Mouse (Mus musculus) limb, embryonic 13.5 days (tissue): ENCODE results near the gene Klrb1a. TPM values are rescaled to one million over a fixed set of nuclear protein-coding genes. Genes with fewer than 3 reads are reported as not detected.
"Not testable (repeated sequence)": the region's sequence is repeated elsewhere in the genome, so short reads cannot be mapped to it uniquely, and the experiment has no call there.

Experiments
- ATAC-seq: fragments of 200-750 bp; cut with Nextera tagmentation; 2 replicates; pipeline ENCODE4 v1.8.0; 2017; ENCODE audit warnings: low read depth, moderate number of reproducible peaks, moderate TSS enrichment; ENCODE audit not compliant: low FRiP score
- H3K27ac ChIP-seq: fragments of 300-500 bp; sonication (generic); 2 replicates; pipeline ENCODE4 v1.5.1; 2015; ENCODE audit warnings: inconsistent platforms, mild to moderate bottlenecking, moderate library complexity
- H3K27me3 ChIP-seq: fragments of 300-500 bp; sonication (generic); 2 replicates; pipeline ENCODE4 v1.6.1; 2015; ENCODE audit warnings: mild to moderate bottlenecking, inconsistent platforms
- H3K36me3 ChIP-seq: fragments of 300-500 bp; sonication (generic); 2 replicates; pipeline ENCODE4 v1.6.1; 2015; ENCODE audit warnings: inconsistent platforms, mild to moderate bottlenecking, moderate library complexity
- H3K4me1 ChIP-seq: fragments of 300-500 bp; sonication (generic); 2 replicates; pipeline ENCODE4 v1.6.1; 2015; ENCODE audit warnings: inconsistent platforms
- H3K4me2 ChIP-seq: fragments of 300-500 bp; sonication (generic); replicated peaks from 2 replicates; pipeline ENCODE4 v1.6.1; 2015; ENCODE audit warnings: inconsistent platforms, mild to moderate bottlenecking, moderate library complexity
- H3K4me3 ChIP-seq: fragments of 300-500 bp; sonication (generic); 2 replicates; pipeline ENCODE4 v1.5.1; 2015; ENCODE audit warnings: moderate library complexity, mild to moderate bottlenecking, inconsistent platforms
- H3K9ac ChIP-seq: fragments of 300-500 bp; sonication (generic); 2 replicates; pipeline ENCODE4 v1.6.1; 2015; ENCODE audit warnings: mild to moderate bottlenecking, inconsistent platforms
- H3K9me3 ChIP-seq: fragments of 300-500 bp; sonication (generic); 2 replicates; pipeline ENCODE4 v1.6.1; 2016; ENCODE audit warnings: inconsistent platforms
- WGBS: fragments of 180-500 bp; shearing (Covaris S2); methylation state at CpG from one replicate; pipeline ENCODE4 v1.1.7; 2015; 5-methylcytosine and 5-hydroxymethylcytosine counted together
- polyA plus RNA-seq: library from polyadenylated mRNA; unstranded; fragments of >200 nt; fragmentation: Nextera tagmentation; extraction: Ambion mirVana; gene quantifications from 2 replicates; pipeline ENCODE4 v1.2.1, GENCODE M21; 2015

The Klrb1a gene
- not detected in 2 replicates for polyA plus RNA-seq

GRCm38 (mm10) chr6:128623433-128623832, at the start of gene Klrb1a:
Gene Klrb1a, minus strand, starts transcription at chr6:128623533.
- not testable (repeated sequence) for H3K27me3 ChIP-seq, H3K9ac ChIP-seq, H3K27ac ChIP-seq, ATAC-seq, H3K4me1 ChIP-seq, H3K9me3 ChIP-seq, H3K4me3 ChIP-seq, H3K36me3 ChIP-seq, H3K4me2 ChIP-seq
- 78% methylated on average over 5 of the region's 5 CpGs for WGBS

- WGBS, result 43% methylated on average over 4 of the region's 4 CpGs
- no peaks in the 10 kb centered on the region for H3K36me3 ChIP-seq
- H3K9ac ChIP-seq, result no peak overlapping the region
- no peaks in the 10 kb centered on the region for H3K4me1 ChIP-seq
- H3K4me2 ChIP-seq, result no peak overlapping the region
- ATAC-seq, result no peak
- no peak overlapping the region for H3K4me3 ChIP-seq
- H3K27me3 ChIP-seq, result no peaks in the 10 kb centered on the region
- H3K9me3 ChIP-seq, result peaks cover 3% of the 10 kb centered on the region; the same call in 1 of the 2 replicates
- no peak overlapping the region for H3K27ac ChIP-seq
These were observed 46.6 kb upstream of the Klrb1a start for GRCm38 (mm10) chr6:128669936-128670335.

GRCm38 (mm10) chr6:128662206-128662605, 38.9 kb upstream of the Klrb1a start, which contains the start of gene Clec2h:
Gene Clec2h, plus strand, starts transcription at chr6:128662385.
- H3K36me3 ChIP-seq, result no peaks in the 10 kb centered on the region
- no peak within 1 kb of the TSS for H3K27ac ChIP-seq
- no peak within 1 kb of the TSS for H3K9ac ChIP-seq
- no peaks in the 10 kb centered on the region for H3K4me1 ChIP-seq
- no peaks in the 10 kb centered on the region for H3K27me3 ChIP-seq
- H3K4me2 ChIP-seq, result no peak within 1 kb of the TSS
- no peaks in the 10 kb centered on the region for H3K9me3 ChIP-seq
- 8% methylated on average over 1 of the region's 1 CpGs for WGBS
- no peak for ATAC-seq
- H3K4me3 ChIP-seq, result no peak within 1 kb of the TSS

- Histone ChIP-seq H3K4me2 (no peak overlapping the region), H3K4me3 (no peak overlapping the region), H3K9me3 (no peaks in the 10 kb centered on the region), H3K36me3 (no peaks in the 10 kb centered on the region), H3K9ac (no peak overlapping the region), H3K27me3 (no peaks in the 10 kb centered on the region), H3K27ac (no peak overlapping the region), H3K4me1 (no peaks in the 10 kb centered on the region)
- 93% methylated on average over 1 of the region's 1 CpGs for WGBS
- no peak for ATAC-seq
These were observed 37.9 kb upstream of the Klrb1a start for GRCm38 (mm10) chr6:128661249-128661648.

GRCm38 (mm10) chr6:128652938-128653337, 29.6 kb upstream of the Klrb1a start:
- Histone ChIP-seq H3K27ac (no peak overlapping the region), H3K4me2 (no peak overlapping the region), H3K9ac (no peak overlapping the region), H3K36me3 (no peaks in the 10 kb centered on the region), H3K4me1 (no peaks in the 10 kb centered on the region), H3K9me3 (no peaks in the 10 kb centered on the region), H3K4me3 (no peak overlapping the region), H3K27me3 (no peaks in the 10 kb centered on the region)
- 88% methylated on average over 1 of the region's 1 CpGs for WGBS
- no peak for ATAC-seq

- not testable (repeated sequence) for H3K36me3 ChIP-seq, H3K4me1 ChIP-seq, ATAC-seq, H3K27ac ChIP-seq, H3K9ac ChIP-seq, H3K9me3 ChIP-seq, H3K27me3 ChIP-seq, H3K4me2 ChIP-seq, H3K4me3 ChIP-seq
- WGBS, result 89% methylated on average over 7 of the region's 7 CpGs
These were observed 27.5 kb upstream of the Klrb1a start for GRCm38 (mm10) chr6:128650827-128651226.

GRCm38 (mm10) chr6:128650187-128650586, 26.9 kb upstream of the Klrb1a start:
- no peak for ATAC-seq
- H3K9me3 ChIP-seq, result no peaks in the 10 kb centered on the region
- H3K4me3 ChIP-seq, result no peak overlapping the region
- no peaks in the 10 kb centered on the region for H3K27me3 ChIP-seq
- no peak overlapping the region for H3K4me2 ChIP-seq
- WGBS, result 95% methylated on average over 1 of the region's 1 CpGs
- H3K9ac ChIP-seq, result no peak overlapping the region
- no peaks in the 10 kb centered on the region for H3K4me1 ChIP-seq
- no peaks in the 10 kb centered on the region for H3K36me3 ChIP-seq
- H3K27ac ChIP-seq, result no peak overlapping the region

GRCm38 (mm10) chr6:128649681-128650080, 26.3 kb upstream of the Klrb1a start:
- Histone ChIP-seq H3K27me3 (no peaks in the 10 kb centered on the region), H3K36me3 (no peaks in the 10 kb centered on the region), H3K4me1 (no peaks in the 10 kb centered on the region), H3K4me2 (no peak overlapping the region), H3K27ac (no peak overlapping the region), H3K9me3 (no peaks in the 10 kb centered on the region), H3K9ac (no peak overlapping the region), H3K4me3 (no peak overlapping the region)
- no peak for ATAC-seq
- 83% methylated on average over 3 of the region's 3 CpGs for WGBS

GRCm38 (mm10) chr6:128645708-128646107, 22.4 kb upstream of the Klrb1a start:
- H3K27me3 ChIP-seq, H3K4me3 ChIP-seq, ATAC-seq, H3K27ac ChIP-seq, H3K36me3 ChIP-seq, H3K4me1 ChIP-seq, H3K9ac ChIP-seq, H3K9me3 ChIP-seq, H3K4me2 ChIP-seq: not testable (repeated sequence)
- 92% methylated on average over 12 of the region's 12 CpGs for WGBS

GRCm38 (mm10) chr6:128644694-128645093, 21.4 kb upstream of the Klrb1a start:
- H3K4me3 ChIP-seq, H3K4me2 ChIP-seq, H3K27ac ChIP-seq, H3K4me1 ChIP-seq, H3K9me3 ChIP-seq, H3K36me3 ChIP-seq, H3K9ac ChIP-seq, ATAC-seq, H3K27me3 ChIP-seq: not testable (repeated sequence)
- WGBS, result 98% methylated on average over 20 of the region's 20 CpGs

- H3K4me2 ChIP-seq, result no peak overlapping the region
- no peaks in the 10 kb centered on the region for H3K27me3 ChIP-seq
- H3K4me3 ChIP-seq, result no peak overlapping the region
- no peak overlapping the region for H3K27ac ChIP-seq
- no peaks in the 10 kb centered on the region for H3K36me3 ChIP-seq
- H3K4me1 ChIP-seq, result no peaks in the 10 kb centered on the region
- no peaks in the 10 kb centered on the region for H3K9me3 ChIP-seq
- H3K9ac ChIP-seq, result no peak overlapping the region
- WGBS, result 66% methylated on average over 2 of the region's 2 CpGs
- ATAC-seq, result no peak
These were observed 20.7 kb upstream of the Klrb1a start for GRCm38 (mm10) chr6:128643999-128644398.

GRCm38 (mm10) chr6:128641116-128641716, 17.9 kb upstream of the Klrb1a start:
- Histone ChIP-seq H3K4me3 (no peak overlapping the region), H3K9me3 (no peaks in the 10 kb centered on the region), H3K27me3 (no peaks in the 10 kb centered on the region), H3K9ac (no peak overlapping the region), H3K4me2 (no peak overlapping the region), H3K4me1 (no peaks in the 10 kb centered on the region), H3K36me3 (no peaks in the 10 kb centered on the region), H3K27ac (no peak overlapping the region)
- 74% methylated on average over 2 of the region's 2 CpGs for WGBS
- no peak for ATAC-seq

GRCm38 (mm10) chr6:128640673-128641072, 17.3 kb upstream of the Klrb1a start:
- H3K9ac ChIP-seq, result no peak overlapping the region
- H3K9me3 ChIP-seq, result no peaks in the 10 kb centered on the region
- H3K4me3 ChIP-seq, result no peak overlapping the region
- no peak overlapping the region for H3K27ac ChIP-seq
- ATAC-seq, result no peak
- WGBS, result 90% methylated on average over 1 of the region's 1 CpGs
- H3K4me2 ChIP-seq, result no peak overlapping the region
- H3K4me1 ChIP-seq, result no peaks in the 10 kb centered on the region
- no peaks in the 10 kb centered on the region for H3K36me3 ChIP-seq
- H3K27me3 ChIP-seq, result no peaks in the 10 kb centered on the region
